In the genomic region with DNA sequence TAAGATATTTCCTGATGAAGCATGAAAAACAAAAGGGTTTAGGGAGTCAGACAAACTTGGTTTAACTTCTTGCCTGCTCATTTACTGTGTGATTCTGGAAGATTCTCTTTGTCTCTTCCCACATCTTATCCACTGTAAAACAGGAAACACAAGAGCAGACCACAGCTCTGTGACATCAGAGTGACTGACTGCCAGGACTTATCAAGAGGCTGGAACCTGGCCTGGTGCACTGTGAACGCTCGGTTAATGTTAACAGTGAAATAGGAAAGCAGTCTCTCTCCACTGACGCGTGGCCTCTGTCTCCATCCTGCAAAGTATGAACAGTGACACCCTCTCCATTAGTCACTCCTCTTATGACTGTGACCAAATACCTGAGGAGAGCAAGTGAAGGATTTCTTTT, we compare ENCODE assay signal across 20 mouse cellular contexts.
DNase-seq lines count a peak whose midpoint lies in the region; ATAC-seq and TF ChIP-seq lines count a peak whose summit lies in the region.
"Had no signal": no experiment of that assay in that cellular context is flagged by ENCODE, and none has a peak within 500 bp of the region (broad histone marks: within the 10 kb centered on the region; RNA-seq: fewer than 3 reads in every experiment).

No protein-coding gene starts in this region.

- H3K4me1 ChIP-seq in hindbrain, postnatal 0 days (ENCODE audit: insufficient read depth, low read length): no peaks in the 10 kb centered on the region
- H3K4me1 ChIP-seq in hindbrain, embryonic 12.5 days: no peaks in the 10 kb centered on the region
- H3K4me1 ChIP-seq: neural tube, embryonic 15.5 days had no signal

- no peak overlapping the region for H3K9ac ChIP-seq in hindbrain, postnatal 0 days (replicated peaks; ENCODE audit: low read length)
- no peak overlapping the region for H3K9ac ChIP-seq in hindbrain, embryonic 12.5 days
- H3K9ac ChIP-seq: embryonic facial prominence, embryonic 15.5 days; liver, embryonic 15.5 days; neural tube, embryonic 15.5 days had no signal

- ATAC-seq in hindbrain, postnatal 0 days: no peak
- no peak for ATAC-seq in hindbrain, embryonic 12.5 days (ENCODE audit: low FRiP score)
- ATAC-seq in Patski: peak; percentile 19
- ATAC-seq in megakaryocyte progenitor cell, adult 5-6 weeks (replicated peaks; ENCODE audit: poor library complexity): peak; percentile 91

- 53% methylated on average over 4 of the region's 4 CpGs for WGBS in hindbrain, postnatal 0 days
- 85% methylated on average over 4 of the region's 4 CpGs for WGBS in hindbrain, embryonic 12.5 days

- H3K27me3 ChIP-seq in hindbrain, postnatal 0 days (ENCODE audit: insufficient read depth, low read length): no peaks in the 10 kb centered on the region
- H3K27me3 ChIP-seq in hindbrain, embryonic 12.5 days: no peaks in the 10 kb centered on the region
- H3K27me3 ChIP-seq in Patski: no peaks in the 10 kb centered on the region
- H3K27me3 ChIP-seq: embryonic facial prominence, embryonic 15.5 days; liver, embryonic 15.5 days; neural tube, embryonic 15.5 days had no signal

- peak; percentile 32 for DNase-seq in hindbrain, postnatal 0 days (ENCODE audit: low spot score)
- DNase-seq in Patski (ENCODE audit: low read depth, low spot score) (peak; percentile 68), liver (peak; percentile 12)
- DNase-seq in urinary bladder, postnatal 10 days (ENCODE audit: low spot score): no peak
- DNase-seq in left cerebral cortex, adult 11 months (ENCODE audit: low spot score): no peak
- DNase-seq: adrenal gland, postnatal 10 days; cerebellum, adult 11-12 months; embryo, embryonic 11 days; gastrocnemius, postnatal 10 days; kidney, adult 18-20 months; kidney, postnatal 25 days; right cerebral cortex, postnatal 25 days; thymus, postnatal 25 days had no signal

- H3K9me3 ChIP-seq in hindbrain, postnatal 0 days (ENCODE audit: low read length): no peaks in the 10 kb centered on the region
- no peaks in the 10 kb centered on the region for H3K9me3 ChIP-seq in hindbrain, embryonic 12.5 days (replicated peaks)
- H3K9me3 ChIP-seq: embryonic facial prominence, embryonic 15.5 days; forebrain, embryonic 10.5 days; liver, embryonic 15.5 days; neural tube, embryonic 15.5 days had no signal

- in situ Hi-C loops in Patski (cut with MboI; ENCODE audit: low pct_unique_long_range_greater_than_20kb): loop anchor here (25.0 kb wide), 1 partner anchor 1889 kb away; no protein-coding TSS in a partner anchor

- no peak overlapping the region for H3K4me2 ChIP-seq in hindbrain, postnatal 0 days (ENCODE audit: low read depth, low read length)
- H3K4me2 ChIP-seq in hindbrain, embryonic 12.5 days (replicated peaks): no peak overlapping the region
- H3K4me2 ChIP-seq: embryonic facial prominence, embryonic 15.5 days; liver, embryonic 15.5 days; midbrain, embryonic 11.5 days; neural tube, embryonic 15.5 days had no signal

- H3K27ac ChIP-seq in hindbrain, postnatal 0 days: no peak overlapping the region
- no peak overlapping the region for H3K27ac ChIP-seq in hindbrain, embryonic 12.5 days
- H3K27ac ChIP-seq: embryonic facial prominence, embryonic 15.5 days; forebrain, embryonic 10.5 days; liver, embryonic 15.5 days; neural tube, embryonic 15.5 days had no signal

- no peak for TF ChIP-seq CTCF in hindbrain, postnatal 0 days (IDR thresholded peaks at IDR 0.05; ENCODE audit: low read depth)
- TF ChIP-seq CTCF in Patski (IDR thresholded peaks at IDR 0.05): no peak

- H3K36me3 ChIP-seq in hindbrain, postnatal 0 days (ENCODE audit: insufficient read depth, low read length): no peaks in the 10 kb centered on the region
- no peaks in the 10 kb centered on the region for H3K36me3 ChIP-seq in hindbrain, embryonic 12.5 days
- H3K36me3 ChIP-seq: embryonic facial prominence, embryonic 15.5 days; forebrain, embryonic 10.5 days; liver, embryonic 15.5 days; neural tube, embryonic 15.5 days had no signal

- POLR2A ChIA-PET in Patski (lab: Charles Lee): no interaction called here

- CTCF ChIA-PET in Patski (lab: Charles Lee): no interaction called here

- no peak overlapping the region for H3K4me3 ChIP-seq in hindbrain, postnatal 0 days (ENCODE audit: low read length)
- H3K4me3 ChIP-seq in hindbrain, embryonic 12.5 days: no peak overlapping the region
- H3K4me3 ChIP-seq: embryonic facial prominence, embryonic 15.5 days; forebrain, embryonic 10.5 days; liver, embryonic 15.5 days; neural tube, embryonic 15.5 days had no signal

Comparison
In these comparisons a context has a peak if more than half of its experiments do, and no peak if none do; other contexts are left out.
1. ATAC-seq: peak in Patski (single experiment) and megakaryocyte progenitor cell, adult 5-6 weeks (single experiment); none in hindbrain, postnatal 0 days (single experiment) and hindbrain, embryonic 12.5 days (single experiment).
2. DNase-seq: peak in hindbrain, postnatal 0 days (single experiment), Patski (single experiment) and liver (single experiment); none in urinary bladder, postnatal 10 days (single experiment) and left cerebral cortex, adult 11 months (single experiment).